Mouse (Mus musculus): ENCODE results near the gene Fam129c. TPM values are rescaled to one million over a fixed set of nuclear protein-coding genes. Genes with fewer than 3 reads are reported as not detected.

Fam129c gene
- 6.9 and 8.2 TPM in 2 replicates for polyA plus RNA-seq (2015; fragmentation: Nextera tagmentation; extraction: Ambion mirVana)

GRCm38 (mm10) chr8:71597451-71597850 lies at the start of gene Fam129c:
Fam129c (plus strand) TSS chr8:71597648.
- H3K36me3 ChIP-seq, result peaks cover 25% of the 10 kb centered on the region
- 58% methylated on average over 3 of the region's 3 CpGs for WGBS
- H3K9ac ChIP-seq, result peak within 1 kb of the TSS; percentile 21; the same call in 1 of the 2 replicates
- no peak within 1 kb of the TSS for H3K4me3 ChIP-seq
- peaks cover 39% of the 10 kb centered on the region for H3K4me1 ChIP-seq (replicated peaks)
- H3K27ac ChIP-seq, result no peak within 1 kb of the TSS
- no peak for ATAC-seq (ENCODE audit: low FRiP score)
- no peaks in the 10 kb centered on the region for H3K9me3 ChIP-seq
- no peak within 1 kb of the TSS for H3K4me2 ChIP-seq
- peaks cover 27% of the 10 kb centered on the region for H3K27me3 ChIP-seq

GRCm38 (mm10) chr8:71550754-71551153 lies 46.7 kb upstream of the Fam129c start:
- 73% methylated on average over 7 of the region's 7 CpGs for WGBS
- no peak for ATAC-seq (ENCODE audit: low FRiP score)
- H3K4me1 ChIP-seq (replicated peaks), result no peaks in the 10 kb centered on the region
- H3K4me3 ChIP-seq, result no peak overlapping the region
- no peaks in the 10 kb centered on the region for H3K9me3 ChIP-seq
- H3K27me3 ChIP-seq, result peaks cover 21% of the 10 kb centered on the region
- H3K4me2 ChIP-seq, result no peak overlapping the region
- H3K27ac ChIP-seq, result no peak overlapping the region
- peaks cover 33% of the 10 kb centered on the region for H3K36me3 ChIP-seq
- no peak overlapping the region for H3K9ac ChIP-seq

DNA sequence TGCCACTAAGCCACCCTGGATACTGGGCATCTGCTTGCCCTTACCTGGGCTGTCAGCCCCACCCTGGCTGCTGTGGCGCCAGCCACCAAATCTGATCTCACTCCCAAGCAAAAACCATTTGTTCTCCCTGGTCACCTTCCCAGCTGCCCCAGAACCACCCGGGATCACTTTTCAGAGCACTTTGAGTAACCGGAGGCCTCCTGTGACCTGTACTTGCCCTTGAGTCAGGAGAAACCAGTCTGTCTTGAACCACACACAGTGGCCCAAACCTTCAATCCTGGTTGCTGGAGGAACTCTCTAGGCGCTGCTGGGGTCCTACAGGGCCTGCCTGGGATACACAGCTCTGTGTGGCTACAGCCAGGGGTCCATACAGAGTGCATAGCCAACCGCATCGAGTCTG lies 44.7 kb upstream of the Fam129c start:
- Histone ChIP-seq H3K9ac (no peak overlapping the region), H3K4me1 (replicated peaks) (no peaks in the 10 kb centered on the region), H3K4me3 (no peak overlapping the region), H3K27me3 (peaks cover 41% of the 10 kb centered on the region), H3K36me3 (peaks cover 15% of the 10 kb centered on the region), H3K4me2 (no peak overlapping the region), H3K27ac (no peak overlapping the region), H3K9me3 (no peaks in the 10 kb centered on the region)
- no peak for ATAC-seq (ENCODE audit: low FRiP score)
- WGBS, result 78% methylated on average over 6 of the region's 6 CpGs

DNA sequence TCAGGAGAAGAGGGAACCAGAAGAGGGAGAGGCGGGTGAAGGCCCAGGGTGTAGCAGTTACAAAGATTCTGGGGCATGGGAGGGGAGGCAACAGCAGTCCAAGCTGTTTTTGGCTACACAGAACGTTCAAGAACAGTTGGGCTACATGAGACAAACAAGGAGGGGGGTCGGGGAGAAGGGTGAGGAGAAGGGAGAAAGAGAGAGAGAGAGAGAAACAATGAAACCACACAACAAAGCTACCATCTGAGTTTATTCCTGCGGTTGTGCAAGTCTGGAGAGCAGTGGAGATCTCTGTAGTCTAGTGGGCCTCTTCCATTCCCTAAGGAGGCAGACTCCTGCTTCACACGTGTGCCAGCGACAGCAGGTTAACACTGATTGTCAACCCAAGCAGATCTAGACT lies 43.4 kb upstream of the Fam129c start:
- no peak overlapping the region for H3K4me3 ChIP-seq
- peaks cover 53% of the 10 kb centered on the region for H3K27me3 ChIP-seq
- no peak for ATAC-seq (ENCODE audit: low FRiP score)
- 0 out of 2 replicates have a peak, but pooled peaks cover 5% of the 10 kb centered on the region for H3K36me3 ChIP-seq
- H3K9ac ChIP-seq, result no peak overlapping the region
- H3K27ac ChIP-seq, result no peak overlapping the region
- no peaks in the 10 kb centered on the region for H3K9me3 ChIP-seq
- peaks cover 8% of the 10 kb centered on the region; the same call in 1 of the 2 replicates for H3K4me1 ChIP-seq (replicated peaks)
- no peak overlapping the region for H3K4me2 ChIP-seq
- 67% methylated on average over 6 of the region's 6 CpGs for WGBS

DNA sequence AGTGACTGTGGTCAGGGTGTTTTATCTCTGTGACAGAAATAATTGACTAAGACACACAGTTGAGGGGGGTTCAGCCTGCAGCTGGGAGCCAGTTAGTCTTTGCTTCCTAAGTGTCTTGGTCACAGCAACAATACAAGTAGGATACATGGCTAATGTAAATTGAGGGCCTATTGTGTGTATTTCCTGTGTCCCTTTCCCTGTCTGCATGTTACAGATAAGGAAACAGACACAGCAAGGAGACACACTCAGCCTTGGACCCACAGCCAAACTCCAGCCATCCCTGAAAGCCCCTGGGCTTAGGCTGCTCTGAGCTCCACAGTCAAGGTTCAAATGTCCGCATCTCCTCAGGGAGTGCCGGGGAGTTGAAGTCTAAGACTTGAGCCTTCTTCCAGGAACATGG lies 42.8 kb upstream of the Fam129c start:
- WGBS, result 95% methylated on average over 2 of the region's 2 CpGs
- Histone ChIP-seq H3K4me2 (no peak overlapping the region), H3K9ac (no peak overlapping the region), H3K36me3 (no peaks in the 10 kb centered on the region), H3K27me3 (peaks cover 59% of the 10 kb centered on the region), H3K9me3 (no peaks in the 10 kb centered on the region), H3K4me3 (no peak overlapping the region), H3K4me1 (replicated peaks) (peaks cover 11% of the 10 kb centered on the region; the same call in 1 of the 2 replicates), H3K27ac (no peak overlapping the region)
- no peak for ATAC-seq (ENCODE audit: low FRiP score)

- Histone ChIP-seq H3K27ac (no peak within 1 kb of the TSS), H3K9me3 (no peaks in the 10 kb centered on the region), H3K27me3 (peaks cover 96% of the 10 kb centered on the region), H3K36me3 (no peaks in the 10 kb centered on the region), H3K4me2 (peak within 1 kb of the TSS; percentile 45), H3K4me3 (peak within 1 kb of the TSS; percentile 25), H3K9ac (peak within 1 kb of the TSS; percentile 39; the same call in 1 of the 2 replicates), H3K4me1 (replicated peaks) (peaks cover 18% of the 10 kb centered on the region)
- no peak for ATAC-seq (ENCODE audit: low FRiP score)
- 4% methylated on average over 70 of the region's 70 CpGs for WGBS
These were observed 39.1 kb upstream of the Fam129c start, which contains the start of gene Tmem221 for GRCm38 (mm10) chr8:71558071-71558957. Tmem221 (minus strand) TSS chr8:71558871.

DNA sequence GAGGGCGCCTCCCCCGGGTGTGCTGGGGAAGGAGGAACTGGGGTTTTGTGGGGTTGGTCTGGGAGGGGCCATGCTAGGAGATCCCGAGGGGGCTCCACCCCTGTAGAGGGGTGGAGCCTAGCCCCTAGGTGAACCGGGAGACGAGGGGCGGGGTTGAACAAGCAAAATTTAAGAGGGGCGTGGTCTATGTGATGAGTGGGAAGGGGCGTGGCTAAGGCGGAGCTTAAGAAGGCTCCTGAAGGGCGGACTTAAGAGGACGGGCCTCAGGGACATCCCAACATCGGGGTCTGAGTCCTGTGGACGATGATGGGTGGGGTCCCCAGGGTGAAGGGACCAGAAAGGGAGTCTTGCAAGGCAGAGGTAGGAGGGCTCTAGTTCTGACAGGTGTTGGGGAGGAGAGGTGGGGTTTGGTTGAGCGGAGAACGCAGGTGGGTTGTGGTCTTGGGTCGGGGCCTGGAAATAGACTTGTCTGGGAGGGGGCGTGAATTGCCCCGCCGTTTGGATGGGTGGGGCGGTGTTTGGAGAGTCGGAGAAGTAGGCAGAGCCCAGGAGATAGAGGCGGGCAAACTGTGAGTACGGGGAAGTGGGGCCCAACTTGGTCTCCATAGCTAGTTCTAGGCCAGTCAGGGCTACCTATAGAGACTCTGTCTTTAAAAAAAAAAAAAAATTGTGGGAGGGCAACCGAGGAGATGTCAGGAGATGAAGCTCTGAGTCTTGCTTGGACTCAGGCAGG lies 38.3 kb upstream of the Fam129c start:
- no peak overlapping the region for H3K27ac ChIP-seq
- ATAC-seq (ENCODE audit: low FRiP score), result no peak
- peaks cover 99% of the 10 kb centered on the region for H3K27me3 ChIP-seq
- H3K9ac ChIP-seq, result 0 out of 2 replicates have a peak overlapping the region, but pooled peaks have one; percentile 39
- H3K4me2 ChIP-seq, result peak overlapping the region; percentile 45
- 0 out of 2 replicates have a peak, but pooled peaks cover 2% of the 10 kb centered on the region for H3K9me3 ChIP-seq
- peaks cover 18% of the 10 kb centered on the region for H3K4me1 ChIP-seq (replicated peaks)
- WGBS, result 2% methylated on average over 24 of the region's 24 CpGs
- H3K4me3 ChIP-seq, result peak overlapping the region; percentile 25
- no peaks in the 10 kb centered on the region for H3K36me3 ChIP-seq

GRCm38 (mm10) chr8:71560071-71560470 lies 37.4 kb upstream of the Fam129c start:
- Histone ChIP-seq H3K4me3 (no peak overlapping the region), H3K27me3 (peaks cover 97% of the 10 kb centered on the region), H3K4me1 (replicated peaks) (peaks cover 18% of the 10 kb centered on the region), H3K4me2 (no peak overlapping the region), H3K36me3 (no peaks in the 10 kb centered on the region), H3K9ac (no peak overlapping the region), H3K9me3 (0 out of 2 replicates have a peak, but pooled peaks cover 4% of the 10 kb centered on the region), H3K27ac (no peak overlapping the region)
- no peak for ATAC-seq (ENCODE audit: low FRiP score)
- 89% methylated on average over 3 of the region's 3 CpGs for WGBS

DNA sequence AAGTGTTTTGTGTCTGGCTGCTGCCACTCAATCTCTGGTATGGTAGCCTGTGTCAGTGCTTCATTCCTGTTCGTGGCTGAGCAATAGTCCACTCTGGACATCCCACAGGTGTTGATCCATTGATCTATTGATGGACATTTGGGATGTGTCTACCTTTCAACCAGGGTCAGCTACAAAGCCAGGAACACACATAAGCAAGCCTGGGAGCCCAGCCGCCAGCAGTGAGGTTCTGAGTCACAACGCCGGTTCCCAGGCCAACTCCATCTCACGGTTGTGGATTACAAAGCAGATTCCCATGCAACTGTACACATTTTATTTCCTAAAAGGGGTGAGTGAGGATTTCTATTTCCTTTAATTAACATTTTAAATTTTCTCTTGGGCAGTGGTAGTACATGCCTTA lies 36.7 kb upstream of the Fam129c start:
- H3K4me1 ChIP-seq (replicated peaks), result peaks cover 18% of the 10 kb centered on the region

GRCm38 (mm10) chr8:71561401-71561800 lies 36.0 kb upstream of the Fam129c start:
- Histone ChIP-seq H3K4me1 (replicated peaks) (peaks cover 18% of the 10 kb centered on the region), H3K9me3 (0 out of 2 replicates have a peak, but pooled peaks cover 4% of the 10 kb centered on the region), H3K4me2 (no peak overlapping the region), H3K36me3 (no peaks in the 10 kb centered on the region), H3K27ac (no peak overlapping the region), H3K4me3 (no peak overlapping the region), H3K27me3 (peaks cover 94% of the 10 kb centered on the region), H3K9ac (no peak overlapping the region)
- 2% methylated on average over 15 of the region's 15 CpGs for WGBS
- 0 out of 2 replicates have a peak, but pooled peaks have one; percentile 28 for ATAC-seq (ENCODE audit: low FRiP score)

More for the DNA sequence above, 36.7 kb upstream of the Fam129c start:
- no peak overlapping the region for H3K4me3 ChIP-seq
- WGBS, result 86% methylated on average over 5 of the region's 5 CpGs
- peaks cover 95% of the 10 kb centered on the region for H3K27me3 ChIP-seq
- no peaks in the 10 kb centered on the region for H3K36me3 ChIP-seq
- no peak for ATAC-seq (ENCODE audit: low FRiP score)
- no peak overlapping the region for H3K4me2 ChIP-seq
- no peak overlapping the region for H3K9ac ChIP-seq
- no peak overlapping the region for H3K27ac ChIP-seq
- H3K9me3 ChIP-seq, result 0 out of 2 replicates have a peak, but pooled peaks cover 4% of the 10 kb centered on the region

GRCm38 (mm10) chr8:71562751-71563150 lies 34.7 kb upstream of the Fam129c start:
- 1% methylated on average over 33 of the region's 33 CpGs for WGBS
- Histone ChIP-seq H3K4me1 (replicated peaks) (peaks cover 18% of the 10 kb centered on the region), H3K36me3 (no peaks in the 10 kb centered on the region), H3K9ac (peak overlapping the region; percentile 35; the same call in 1 of the 2 replicates), H3K4me3 (peak overlapping the region; percentile 29), H3K9me3 (0 out of 2 replicates have a peak, but pooled peaks cover 4% of the 10 kb centered on the region), H3K27me3 (peaks cover 89% of the 10 kb centered on the region), H3K4me2 (peak overlapping the region; percentile 49), H3K27ac (no peak overlapping the region)
- peak; percentile 33; the same call in 1 of the 2 replicates for ATAC-seq (ENCODE audit: low FRiP score)

GRCm38 (mm10) chr8:71563992-71564391 lies 33.5 kb upstream of the Fam129c start:
- ATAC-seq (ENCODE audit: low FRiP score), result no peak
- Histone ChIP-seq H3K9me3 (0 out of 2 replicates have a peak, but pooled peaks cover 4% of the 10 kb centered on the region), H3K9ac (no peak overlapping the region), H3K27me3 (peaks cover 89% of the 10 kb centered on the region), H3K4me3 (no peak overlapping the region), H3K27ac (no peak overlapping the region), H3K4me1 (replicated peaks) (peaks cover 16% of the 10 kb centered on the region), H3K4me2 (no peak overlapping the region), H3K36me3 (no peaks in the 10 kb centered on the region)
- WGBS, result 92% methylated on average over 4 of the region's 4 CpGs
